Mouse (Mus musculus) mesoderm, embryonic 11.5 days (tissue): ENCODE data around the gene Nfkb1.
A peak's percentile ranks its signal among the peaks of the same experiment; 100 is the strongest.

Experiments
- DNase-seq: peaks from one replicate; pipeline ENCODE4 v3.0.0-alpha.2; 2012; ENCODE audit warnings: low read depth, low spot score

Gene Nfkb1

DNA sequence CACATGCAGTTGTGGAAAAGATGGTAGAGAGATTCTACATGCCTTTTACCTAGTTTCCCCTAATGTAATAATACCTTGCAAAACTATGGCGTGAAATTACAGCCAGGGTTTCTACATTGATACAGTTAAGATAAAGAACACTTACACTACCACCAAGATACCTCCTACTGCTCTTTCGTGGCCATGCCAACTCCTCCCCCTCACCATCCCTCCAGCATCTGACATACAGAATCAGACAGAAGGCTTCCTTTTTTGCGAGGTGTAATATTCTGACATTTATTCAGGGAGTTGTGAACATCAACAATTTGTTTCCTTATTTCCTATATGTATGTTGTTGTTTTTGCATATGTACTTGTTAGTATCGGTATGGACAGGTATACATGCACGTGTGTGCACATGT lies 11.3 kb upstream of the Nfkb1 start:
- DNase-seq = no peak

DNA sequence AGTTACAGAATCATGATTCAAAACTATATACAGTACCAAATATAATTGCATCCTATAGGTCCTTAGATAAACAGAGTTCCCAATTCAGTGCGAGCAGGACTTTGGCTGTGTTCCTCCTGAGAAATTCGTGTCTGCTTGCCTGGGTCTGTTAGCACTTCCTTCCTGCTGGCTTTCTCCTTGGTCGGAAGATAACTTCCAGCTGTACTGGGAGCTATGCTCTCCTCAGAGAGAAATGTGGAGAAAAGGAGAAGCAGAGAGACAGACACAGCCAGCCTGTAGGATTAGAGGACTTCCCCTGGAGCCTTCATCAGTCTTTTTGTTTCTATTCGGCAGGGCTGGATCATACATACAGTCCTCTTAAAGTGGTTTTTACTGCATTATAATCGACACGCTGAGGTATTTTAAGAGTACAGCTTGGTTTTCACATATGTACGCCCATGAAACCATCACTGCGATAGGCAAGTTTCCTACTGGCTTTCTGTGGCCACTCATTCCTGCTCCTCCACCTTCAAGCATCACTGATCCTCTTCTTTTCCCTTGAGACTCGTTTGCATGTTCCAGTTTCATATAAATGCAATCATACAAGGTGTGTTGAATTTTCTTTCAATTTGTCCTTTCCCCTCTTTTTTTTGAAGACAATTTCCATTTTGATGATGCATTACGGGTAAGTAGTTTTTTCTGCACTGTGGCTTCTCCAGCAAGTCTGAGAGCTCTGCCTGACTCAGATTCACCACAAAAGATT lies 8.3 kb upstream of the Nfkb1 start:
- DNase-seq = no peak

DNA sequence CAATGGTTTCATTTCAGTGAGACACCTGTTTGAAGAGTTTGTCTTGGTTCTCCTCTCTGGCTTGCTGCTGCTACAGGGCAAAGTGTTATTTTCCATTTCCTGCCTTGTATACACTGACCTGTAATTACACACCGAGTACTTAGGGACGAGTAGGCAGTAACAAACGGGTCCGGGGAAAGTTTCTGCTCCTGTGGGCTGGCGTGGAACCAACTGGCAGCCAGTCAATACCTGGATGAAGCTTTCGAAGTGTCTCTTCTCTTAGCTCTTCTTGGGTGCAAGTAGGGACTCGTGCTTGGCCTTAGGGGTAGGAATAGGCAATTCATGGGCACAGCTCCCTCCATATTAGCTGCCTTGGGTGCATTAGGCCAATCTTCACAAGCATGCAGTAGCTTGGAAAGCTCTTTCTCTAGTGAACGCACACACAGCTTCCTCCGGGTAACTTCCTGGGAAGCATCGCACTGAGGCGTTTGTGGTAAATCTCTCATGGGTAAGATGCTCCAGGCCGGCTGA lies 7.2 kb upstream of the Nfkb1 start:
- DNase-seq = no peak

DNA sequence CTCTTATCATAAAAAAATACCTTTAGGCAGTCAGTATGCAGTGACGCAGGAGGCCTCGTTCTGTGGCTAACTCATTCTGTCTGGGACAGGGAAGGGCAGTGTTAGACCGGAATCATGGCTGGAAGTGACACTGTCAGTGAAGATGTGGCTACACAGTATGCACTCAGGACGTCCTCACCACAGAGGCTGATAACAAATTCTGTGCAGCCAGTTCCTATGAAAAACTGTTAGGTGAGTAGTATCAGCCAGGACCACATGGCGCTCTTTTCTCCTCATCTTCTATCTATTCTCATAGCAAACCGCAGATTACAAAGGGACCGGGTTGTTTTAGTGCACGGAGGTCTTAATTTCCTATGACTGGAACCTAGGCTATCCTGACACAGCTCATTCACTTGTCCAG lies 4.9 kb upstream of the Nfkb1 start:
- DNase-seq = no peak

DNA sequence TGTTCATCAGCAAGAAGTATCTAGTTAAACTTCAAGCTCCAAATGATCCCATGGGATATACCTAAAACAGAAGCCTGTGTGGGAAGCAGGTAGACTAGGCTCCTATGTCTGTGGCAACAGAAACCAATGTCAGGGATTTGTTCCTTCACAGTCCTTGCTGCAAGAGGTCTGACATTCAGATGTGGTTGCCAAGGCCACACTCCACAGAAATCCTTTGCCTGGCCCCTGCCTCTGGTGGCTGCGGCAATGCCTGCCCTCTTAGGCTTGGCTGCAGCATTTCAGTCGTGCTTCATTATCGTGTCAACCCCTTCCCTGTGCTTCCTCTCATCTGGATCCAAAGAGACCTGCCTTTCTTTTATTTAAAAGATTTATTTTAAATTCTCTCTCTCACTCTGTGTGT lies 1.7 kb upstream of the Nfkb1 start:
- DNase-seq = no peak

DNA sequence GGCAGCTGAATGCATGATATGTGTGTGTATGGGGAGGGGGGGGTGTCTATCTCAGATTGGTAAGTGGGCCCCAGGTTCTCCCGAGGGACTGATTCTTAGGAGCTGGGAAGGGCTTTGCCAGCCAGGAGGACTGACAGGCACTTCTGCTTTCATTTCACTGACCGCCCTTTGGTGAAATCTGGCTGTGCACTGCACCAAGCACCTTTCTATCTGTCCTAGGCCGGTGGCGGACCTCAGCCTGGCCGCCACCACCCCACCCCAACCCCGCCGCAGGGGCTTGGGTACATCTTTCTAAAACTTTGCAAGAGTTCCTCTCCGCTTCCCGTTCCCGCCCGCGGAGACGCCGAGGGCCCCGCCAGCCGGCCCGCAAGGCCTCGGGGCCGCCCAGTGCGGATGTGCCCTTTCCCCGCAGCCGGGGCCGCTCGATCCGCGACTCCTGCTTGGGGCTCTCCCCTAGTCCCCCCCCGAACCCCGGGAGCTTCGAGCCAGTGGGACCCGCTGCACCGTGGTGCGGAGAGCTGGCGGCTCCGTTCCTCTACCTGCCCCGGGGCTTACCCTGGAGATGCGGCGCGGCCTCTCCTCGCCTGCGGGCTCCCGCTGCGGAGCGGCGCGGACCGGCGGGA lies 668 bp downstream of the Nfkb1 start:
- peak; percentile 47 for DNase-seq

DNA sequence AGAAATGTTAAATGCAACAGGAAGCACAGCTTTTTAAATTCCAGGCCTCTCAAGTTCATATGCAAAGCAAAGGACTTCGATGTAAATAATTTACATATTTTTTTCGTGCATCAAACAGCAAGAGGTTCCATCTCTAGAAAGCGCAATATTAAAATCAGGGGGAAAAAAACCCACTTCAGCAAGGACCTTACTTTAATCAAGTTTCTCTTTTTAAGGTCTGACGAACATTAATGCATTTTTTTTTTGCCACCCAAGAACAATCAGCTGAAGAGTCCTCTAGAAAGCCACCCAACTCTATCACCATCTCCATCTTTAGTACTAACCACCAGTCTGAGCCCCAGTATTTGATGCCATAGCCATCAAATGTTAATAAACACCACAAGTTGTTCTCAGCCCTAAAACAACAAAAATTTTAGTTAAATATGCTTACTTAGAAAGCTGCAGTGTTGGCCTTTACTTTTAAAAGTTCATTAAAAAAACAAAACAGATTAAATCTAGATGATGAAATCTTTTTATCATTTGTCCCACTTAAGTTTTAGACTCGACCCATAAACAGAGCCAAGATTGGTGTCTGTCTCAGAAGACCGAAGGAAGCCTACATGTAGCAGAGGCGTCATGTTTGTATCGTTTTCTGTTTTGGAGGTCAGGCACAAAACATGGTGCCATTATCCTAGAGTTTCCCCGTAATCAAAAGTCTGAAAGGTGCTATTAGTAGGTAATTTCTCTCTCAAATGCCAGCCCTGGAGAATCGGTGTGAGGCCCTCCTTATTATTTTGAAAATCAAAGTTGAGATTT lies 1.4 kb downstream of the Nfkb1 start:
- DNase-seq = no peak

DNA sequence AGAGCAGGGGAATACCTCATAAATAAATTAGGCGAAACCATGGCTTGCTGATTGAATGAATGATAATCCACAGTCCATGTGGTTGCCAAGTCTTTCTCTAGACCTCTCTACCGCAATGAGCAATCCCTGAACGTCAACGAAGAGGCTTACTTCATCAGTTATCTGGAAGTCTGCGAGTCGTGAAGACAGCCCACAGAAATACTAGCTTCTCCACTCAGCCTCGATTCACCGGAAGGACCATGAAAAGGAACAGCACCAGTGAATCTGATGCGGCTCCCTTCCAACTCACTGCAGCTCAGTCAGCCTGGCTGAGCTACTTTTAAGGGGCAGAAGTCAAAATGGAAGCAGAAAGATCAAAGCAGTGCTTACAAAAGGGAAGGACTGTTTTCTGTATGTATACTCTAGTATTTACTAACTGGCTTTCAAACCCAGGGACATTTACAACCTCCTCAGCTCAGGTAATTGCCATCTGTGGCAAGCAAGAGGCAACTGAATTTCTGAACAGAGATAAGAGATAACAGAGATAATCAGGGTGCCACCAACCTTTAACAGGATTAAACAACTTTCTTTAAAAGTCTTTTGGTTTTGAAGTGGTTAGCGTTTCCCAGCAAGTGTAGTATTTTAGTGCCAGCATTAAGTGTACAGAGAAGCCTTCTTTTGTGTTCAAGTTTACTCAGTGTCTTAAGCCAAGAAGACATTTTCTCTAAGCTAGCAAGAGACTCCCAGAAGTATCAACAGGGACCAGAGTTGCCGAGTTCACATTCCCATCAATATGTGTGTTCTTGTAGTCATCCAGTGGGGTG lies 2.2 kb downstream of the Nfkb1 start:
- no peak for DNase-seq

DNA sequence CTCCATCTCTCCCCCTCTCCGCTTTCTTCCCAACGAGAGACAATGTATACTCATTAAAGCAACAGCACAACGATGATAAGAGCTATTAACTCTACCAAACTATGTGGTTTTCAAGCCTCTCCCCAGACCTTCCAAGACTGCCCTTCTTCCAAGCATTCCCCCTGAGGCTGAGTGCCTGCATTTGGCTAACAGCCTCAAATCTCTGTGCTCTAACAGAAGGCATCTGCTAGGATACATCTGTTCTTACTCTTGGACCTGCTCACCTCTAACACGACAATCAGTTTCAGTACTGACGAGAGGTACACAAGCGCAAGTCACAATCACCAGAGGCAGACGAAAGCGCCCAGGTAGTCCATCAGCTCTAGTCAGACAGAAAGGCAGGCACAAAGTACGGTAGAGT lies 3.4 kb downstream of the Nfkb1 start:
- no peak for DNase-seq

DNA sequence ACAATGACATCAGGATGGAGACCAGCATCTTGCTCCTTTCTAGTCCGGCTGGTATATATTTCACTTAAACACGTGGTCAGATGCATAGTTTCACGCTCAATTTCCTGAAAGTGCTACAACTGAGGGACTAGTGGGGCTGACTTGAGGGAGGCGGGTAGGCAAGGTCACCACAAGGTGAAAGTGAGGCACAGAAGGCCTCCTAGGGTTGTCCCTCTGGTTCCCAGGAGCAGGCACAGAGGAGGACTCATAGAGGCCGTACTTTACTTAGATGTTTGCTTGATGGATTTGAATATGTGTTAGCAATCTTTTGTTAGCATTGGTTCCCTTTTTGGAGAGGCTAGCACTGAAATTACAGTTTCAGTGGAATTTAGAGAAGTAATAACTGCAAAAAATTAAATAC lies 4.9 kb downstream of the Nfkb1 start:
- no peak for DNase-seq

DNA sequence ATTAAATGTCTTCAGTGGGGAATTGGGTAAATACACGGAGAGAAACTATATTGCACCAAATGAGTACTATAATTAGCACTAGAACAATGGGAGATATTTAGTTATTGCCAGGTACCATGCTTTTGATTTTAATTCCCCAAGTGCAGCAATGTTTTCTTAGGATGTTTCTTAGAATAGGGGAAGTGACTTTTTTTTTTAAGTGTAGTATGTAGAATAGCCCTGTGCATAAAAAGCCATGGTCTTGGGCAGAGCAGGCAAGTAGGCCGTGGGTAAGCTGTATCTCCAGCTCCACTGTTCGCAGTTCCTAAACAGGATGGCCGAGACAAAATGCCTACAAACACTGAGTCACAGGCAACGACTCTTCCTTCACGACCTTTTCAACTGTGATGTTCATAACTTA lies 8.1 kb downstream of the Nfkb1 start:
- DNase-seq = no peak

DNA sequence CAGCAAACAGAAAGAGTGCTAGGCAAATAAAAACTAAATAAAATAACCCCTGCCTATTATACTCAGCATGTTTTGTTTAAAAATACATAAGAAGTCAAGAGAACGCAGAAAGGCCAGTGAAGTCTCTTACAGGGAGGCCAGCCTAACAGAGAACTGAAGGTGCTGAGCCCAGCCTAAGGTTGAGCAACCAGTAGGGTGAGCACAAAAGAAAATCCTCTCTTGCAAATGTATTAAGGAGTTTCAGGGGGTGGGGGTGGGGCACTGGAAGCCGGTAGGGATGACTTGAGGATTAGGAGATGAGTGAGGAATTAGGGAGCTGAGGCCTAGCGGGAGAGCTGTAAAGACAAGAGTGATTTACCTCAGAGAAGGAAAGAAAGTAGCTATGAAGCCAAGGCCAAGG lies 9.1 kb downstream of the Nfkb1 start:
- no peak for DNase-seq

DNA sequence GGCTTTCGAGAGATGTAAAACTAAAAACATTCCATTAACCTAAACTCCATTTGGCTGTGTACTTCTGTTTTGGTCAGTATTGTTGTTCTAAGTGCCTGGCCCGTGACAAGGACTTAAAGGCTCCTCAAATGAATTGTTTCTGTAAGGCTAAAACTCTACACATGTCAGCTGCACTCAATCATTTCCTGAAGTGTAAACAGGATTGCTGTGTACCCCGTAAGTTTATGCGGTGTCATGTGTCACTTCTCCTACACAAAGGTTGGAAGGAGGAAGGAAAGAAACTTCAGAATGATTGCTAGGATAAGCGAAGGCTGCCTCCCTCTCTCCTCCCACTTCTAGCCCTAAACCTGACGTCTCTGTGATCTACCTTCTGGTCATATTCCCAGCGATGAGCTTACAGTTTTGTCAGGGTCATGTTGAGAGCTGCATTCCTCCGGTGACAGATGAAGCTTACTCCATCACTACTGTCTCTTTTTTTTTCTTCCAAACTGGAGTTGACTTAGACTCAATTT lies 10.0 kb downstream of the Nfkb1 start:
- DNase-seq = no peak

DNA sequence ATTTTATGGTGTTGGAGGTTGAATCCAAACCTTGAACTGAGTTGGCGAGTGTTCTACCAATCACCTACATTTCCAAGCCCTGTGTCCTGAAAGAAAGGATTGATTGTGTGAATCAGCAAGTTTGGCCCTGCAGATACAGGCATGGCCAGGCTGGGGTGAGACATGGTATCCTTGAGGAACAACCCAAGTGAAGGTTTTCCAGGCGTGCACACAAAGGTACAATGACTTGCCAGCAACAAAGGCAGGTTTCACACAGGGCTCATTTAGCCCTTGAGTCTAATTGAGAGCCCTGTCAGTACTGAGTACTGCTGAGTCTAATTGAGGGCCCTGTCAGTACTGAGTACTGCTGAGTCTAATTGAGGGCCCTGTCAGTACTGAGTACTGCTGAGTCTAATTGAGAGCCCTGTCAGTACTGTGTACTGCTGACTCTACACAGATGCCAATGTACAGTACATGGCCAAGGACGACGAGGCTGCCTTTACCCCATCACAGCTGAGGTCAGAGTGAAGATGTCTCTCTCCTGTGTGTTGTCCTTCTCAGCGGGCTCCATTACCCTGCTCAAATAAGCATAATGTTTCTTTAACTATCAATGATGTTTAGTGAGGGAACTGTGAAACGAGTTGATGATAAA lies 11.0 kb downstream of the Nfkb1 start:
- DNase-seq = no peak

DNA sequence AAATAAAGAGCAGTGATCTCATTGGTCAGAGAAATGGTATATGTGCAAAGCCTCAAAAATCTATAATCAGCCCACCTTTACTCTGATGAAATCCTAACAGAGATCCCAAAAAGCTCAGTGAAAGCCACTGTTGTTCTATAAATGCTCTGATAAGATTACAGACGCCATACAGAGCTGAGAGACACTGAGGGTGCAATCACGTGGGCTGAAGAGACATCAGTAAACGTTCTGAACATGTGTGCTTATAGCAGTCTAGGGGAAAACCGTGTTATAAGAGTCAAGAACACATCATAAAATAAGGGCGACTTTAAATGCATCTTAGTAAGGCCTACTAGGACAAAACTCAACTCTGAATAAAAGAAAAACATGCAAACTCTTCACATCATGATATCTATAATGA lies 14.3 kb downstream of the Nfkb1 start:
- DNase-seq = no peak

DNA sequence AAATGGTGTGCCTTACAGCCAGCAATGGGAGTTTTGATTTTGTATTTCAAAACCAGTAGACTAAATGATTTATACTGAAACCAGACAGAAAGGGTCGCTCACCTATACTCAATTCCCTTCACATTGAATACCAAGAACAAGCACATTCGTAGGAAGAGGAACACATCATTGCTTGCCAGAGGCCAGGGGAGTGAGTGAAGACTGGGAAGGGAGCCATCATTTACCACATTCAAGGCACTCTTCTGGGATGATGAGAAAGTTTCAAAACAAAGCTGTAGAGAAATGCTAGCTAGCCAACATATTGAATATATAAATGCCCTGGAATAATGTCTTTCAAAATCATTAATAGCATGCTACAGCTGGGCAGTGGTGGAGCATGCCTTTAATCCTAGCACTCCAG lies 15.0 kb downstream of the Nfkb1 start:
- DNase-seq = no peak

DNA sequence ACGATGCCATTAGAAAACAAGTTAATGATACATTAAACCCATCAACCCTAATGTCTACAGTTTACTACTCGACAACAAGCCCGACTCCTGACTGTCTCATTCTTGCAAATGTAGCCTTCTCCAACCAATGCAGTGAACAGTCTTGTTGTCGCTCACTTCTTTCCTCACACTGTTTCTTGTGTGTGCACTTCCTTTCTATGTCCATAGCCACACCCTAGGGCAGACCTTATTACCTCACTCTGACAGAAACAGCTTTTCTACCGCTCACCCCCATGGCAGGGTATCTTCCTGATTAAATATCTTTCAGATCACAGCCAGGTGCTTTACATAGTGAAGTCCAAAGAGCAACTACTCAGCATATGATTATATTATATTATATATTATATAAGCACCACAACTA lies 15.9 kb downstream of the Nfkb1 start:
- no peak for DNase-seq

DNA sequence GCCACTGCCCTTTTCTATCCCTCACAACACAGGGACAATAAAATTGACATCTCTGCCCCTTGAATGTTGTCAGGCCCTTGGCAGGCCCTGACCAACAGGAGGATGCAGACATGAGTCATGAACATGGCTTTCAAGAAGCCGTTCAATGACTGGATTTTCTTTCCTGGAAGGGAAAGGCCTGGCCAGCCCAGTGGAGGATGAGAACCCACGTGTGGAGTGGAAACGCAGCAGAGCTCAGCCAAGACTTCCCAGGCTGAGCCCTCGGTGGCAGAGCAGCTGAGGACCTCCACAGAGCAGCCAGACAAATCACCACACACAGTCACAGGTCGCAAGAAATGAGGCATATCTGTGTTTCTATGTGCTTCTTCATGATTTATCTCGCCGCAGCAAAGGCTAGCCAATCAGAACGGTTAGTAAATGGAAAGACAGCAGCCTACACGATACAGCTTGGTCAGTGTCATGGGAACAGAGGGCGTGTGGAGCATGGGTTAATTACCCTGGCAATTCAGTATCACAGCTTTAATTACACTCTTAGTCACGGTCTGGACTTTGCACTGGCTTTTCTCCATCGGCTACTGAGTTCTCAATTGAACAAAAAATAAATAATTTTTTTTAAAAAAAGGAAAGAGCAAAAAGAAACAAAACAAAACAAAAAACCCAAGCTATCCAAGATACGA lies 16.5 kb downstream of the Nfkb1 start:
- no peak for DNase-seq

DNA sequence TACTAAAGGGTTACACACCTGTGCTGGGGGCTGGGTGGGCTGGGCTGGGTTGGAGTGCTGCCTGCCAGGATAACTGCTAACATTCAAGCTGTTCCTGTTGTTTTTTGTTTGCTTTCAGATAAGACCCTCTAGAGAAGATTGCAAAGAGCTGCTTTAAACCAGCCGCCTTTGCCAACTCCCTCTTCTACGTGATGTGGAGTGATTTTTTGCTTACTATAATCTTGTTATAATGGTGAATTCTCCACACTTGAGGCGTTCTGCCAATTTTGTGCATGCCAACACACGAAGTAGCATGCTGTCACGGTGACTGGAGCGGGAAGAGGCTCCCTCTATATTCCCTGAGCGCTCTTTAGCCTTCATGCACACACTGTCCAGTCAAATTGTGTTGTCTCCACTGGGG lies 17.7 kb downstream of the Nfkb1 start:
- no peak for DNase-seq

DNA sequence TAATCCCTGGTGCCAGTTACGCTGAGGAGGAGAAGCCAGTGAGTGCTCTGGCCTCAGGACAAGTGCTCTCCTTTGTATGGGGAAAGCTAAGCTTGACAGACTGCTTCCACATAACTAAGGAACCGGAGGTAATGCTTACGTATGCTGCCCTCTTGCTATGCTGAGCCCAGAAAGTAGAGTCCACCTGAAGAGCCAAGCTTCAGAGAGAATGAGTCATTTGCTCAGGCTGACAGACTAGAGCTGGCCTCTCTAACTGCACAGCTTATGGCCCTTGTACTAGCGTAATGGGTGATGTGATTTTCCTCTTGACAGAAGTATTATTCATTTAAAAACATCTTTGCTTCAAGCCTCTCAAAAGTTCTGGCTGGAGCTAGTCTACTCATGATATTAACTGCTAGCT lies 18.3 kb downstream of the Nfkb1 start:
- no peak for DNase-seq

DNA sequence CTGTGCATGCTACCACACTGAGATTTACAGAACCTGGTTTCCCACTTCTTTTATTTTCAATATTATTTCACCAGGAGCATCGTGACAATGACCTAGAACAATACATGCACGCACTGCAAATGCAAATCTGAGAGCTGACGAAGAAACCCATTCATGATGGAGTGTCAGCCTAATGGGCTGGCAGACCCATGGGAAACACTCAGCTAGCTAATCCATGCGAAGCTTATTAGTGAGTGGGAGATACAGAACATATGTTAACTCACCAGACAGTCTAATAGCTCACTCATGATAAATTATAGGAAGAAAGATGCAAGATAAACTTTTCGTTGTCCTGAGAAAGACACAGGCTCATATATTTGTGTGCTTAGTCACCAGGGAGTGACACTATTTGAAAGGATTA lies 19.2 kb downstream of the Nfkb1 start:
- no peak for DNase-seq
